Mouse (Mus musculus): ENCODE data around the gene Olfr444.

- no peak for TF ChIP-seq POLR2A (IDR thresholded peaks at IDR 0.05; ENCODE audit: low read depth, low read length)
- no peak for TF ChIP-seq CTCF (IDR thresholded peaks at IDR 0.05; ENCODE audit: extremely low read depth, insufficient read length, insufficient replicate concordance, low read depth, low read length)
Measured at GRCm38 (mm10) chr6:42980377-42980776, 31.5 kb downstream of the Olfr444 start.

Data from small intestine, adult 2 months (tissue).